Mouse (Mus musculus): ENCODE results near the gene Farsb.

DNA sequence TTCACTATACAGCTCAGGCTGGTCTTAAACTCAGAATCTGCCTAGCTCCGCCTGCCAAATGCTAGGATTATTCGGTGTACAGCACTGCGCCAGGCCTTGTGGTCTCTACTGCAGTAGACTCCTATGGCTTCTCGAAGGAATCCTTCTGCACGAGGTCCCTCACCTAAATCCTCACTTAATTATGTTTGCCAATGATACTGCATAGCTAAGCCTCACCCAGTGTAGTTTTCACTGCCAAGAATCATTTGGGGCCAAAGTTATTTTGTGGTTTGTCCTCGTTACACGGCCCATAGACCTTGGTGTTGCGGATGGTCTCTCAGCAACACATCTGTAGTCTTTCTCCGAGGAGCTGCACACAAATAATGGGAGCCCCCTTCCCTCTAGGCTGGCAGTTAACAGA lies 116.4 kb downstream of the Farsb start:
- TF ChIP-seq CTCF (conservative IDR thresholded peaks at IDR 0.05; ENCODE audit: low read length), result no peak
- TF ChIP-seq POU5F1 (IDR thresholded peaks at IDR 0.05; ENCODE audit: borderline replicate concordance, low read length), result no peak
- TF ChIP-seq NANOG (IDR thresholded peaks at IDR 0.05; ENCODE audit: borderline replicate concordance, low read length), result no peak

Data from E14TG2a.4 (cell line).